Mouse (Mus musculus): ENCODE results near the gene Scfd2.

DNA sequence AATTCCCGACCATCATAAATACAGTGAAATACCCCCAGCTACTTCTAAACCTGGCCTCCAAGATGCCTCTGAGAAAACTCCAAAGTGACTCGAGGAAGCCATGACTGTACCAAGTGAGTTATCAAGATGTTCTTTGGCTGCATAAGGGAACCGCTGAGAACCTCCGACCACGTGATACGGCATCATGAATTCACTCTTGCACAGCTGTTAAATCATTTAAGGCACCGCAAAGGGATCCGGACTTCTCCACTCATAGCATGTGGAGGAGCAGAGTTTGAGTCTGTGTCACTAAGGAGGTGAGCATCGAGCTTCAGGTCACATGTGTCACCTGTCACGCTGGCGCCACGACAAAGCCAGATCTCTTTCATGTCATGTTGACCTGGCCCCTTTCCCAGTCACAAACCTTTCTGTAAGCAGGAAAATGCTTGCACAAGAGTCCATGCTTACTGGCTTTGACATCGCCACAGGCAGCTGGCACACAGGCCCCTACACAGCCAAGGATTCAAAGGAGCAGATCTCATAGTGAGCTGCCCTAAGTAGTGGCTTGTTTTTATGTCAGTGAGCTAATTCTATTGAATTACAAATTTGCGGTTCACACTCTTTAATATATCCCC, 287.0 kb downstream of the Scfd2 start:
- no peak for TF ChIP-seq CTCF (IDR thresholded peaks at IDR 0.05; ENCODE audit: low read depth)
- TF ChIP-seq EP300 (IDR thresholded peaks at IDR 0.05; ENCODE audit: low read depth), result peak; percentile 34; the same call in 1 of the 2 replicates

All from liver, postnatal 0 days (tissue).